Mouse (Mus musculus): ENCODE data around the gene Spata13. TPM values are rescaled to one million over a fixed set of nuclear protein-coding genes. Genes with fewer than 3 reads are reported as not detected.

The Spata13 gene
- 17.6 and 17.7 TPM in 2 replicates for polyA plus RNA-seq (2015; fragmentation: Nextera tagmentation; extraction: Ambion mirVana)

GRCm38 (mm10) chr14:60633961-60634864, at the start of gene Spata13:
Gene Spata13 (plus strand): TSS chr14:60634001.

GRCm38 (mm10) chr14:60767884-60768283, 134.1 kb downstream of the Spata13 start, which contains the start of gene C1qtnf9:
Gene C1qtnf9 (plus strand): TSS chr14:60768134.

GRCm38 (mm10) chr14:60784427-60785315, 150.9 kb downstream of the Spata13 start, which contains the start of gene Mipep:
Gene Mipep (plus strand): TSS chr14:60784573.

Other genes with a start within 250 kb of the Spata13 start
- gene C1qtnf9, start 134.1 kb downstream of the Spata13 start, polyA plus RNA-seq (2015; fragmentation: Nextera tagmentation; extraction: Ambion mirVana), result 0.45 and 0.56 TPM in 2 replicates
- 8.3 and 8.8 TPM in 2 replicates for gene Mipep, start 150.6 kb downstream of the Spata13 start, polyA plus RNA-seq (2015; fragmentation: Nextera tagmentation; extraction: Ambion mirVana)

Data from spleen, postnatal 0 days (tissue).